Mouse (Mus musculus): ENCODE data around the gene Errfi1. TPM values are rescaled to one million over a fixed set of nuclear protein-coding genes. Genes with fewer than 3 reads are reported as not detected.
A peak's percentile ranks its signal among the peaks of the same experiment; 100 is the strongest.
"Not testable (repeated sequence)": the region's sequence is repeated elsewhere in the genome, so short reads cannot be mapped to it uniquely, and the experiment has no call there.

Errfi1 gene
- total RNA-seq, 4 experiments from 2014 or later = 8.5 to 23.4 (median 11.4) TPM

- DNase-seq (ENCODE audit: low spot score) = no peak
Observed at GRCm38 (mm10) chr4:150879631-150880030, 25.9 kb downstream of the Errfi1 start.

- no peak for DNase-seq (ENCODE audit: low spot score)
Observed at GRCm38 (mm10) chr4:150880364-150880763, 26.6 kb downstream of the Errfi1 start.

- DNase-seq (ENCODE audit: low spot score) = no peak
Observed at GRCm38 (mm10) chr4:150882632-150883031, 28.9 kb downstream of the Errfi1 start.

GRCm38 (mm10) chr4:150887903-150888302, 34.2 kb downstream of the Errfi1 start:
- DNase-seq (ENCODE audit: low spot score) = no peak

GRCm38 (mm10) chr4:150888492-150888891, 34.8 kb downstream of the Errfi1 start:
- DNase-seq (ENCODE audit: low spot score) = no peak

GRCm38 (mm10) chr4:150889273-150889954, 35.7 kb downstream of the Errfi1 start:
- DNase-seq (ENCODE audit: low spot score) = no peak

- DNase-seq (ENCODE audit: low spot score) = no peak
Observed at GRCm38 (mm10) chr4:150889955-150890315, 36.2 kb downstream of the Errfi1 start.

- DNase-seq (ENCODE audit: low spot score) = no peak
Observed at GRCm38 (mm10) chr4:150891308-150891707, 37.6 kb downstream of the Errfi1 start.

GRCm38 (mm10) chr4:150894718-150895501, 41.2 kb downstream of the Errfi1 start:
- DNase-seq (ENCODE audit: low spot score) = no peak

GRCm38 (mm10) chr4:150896896-150897624, 43.3 kb downstream of the Errfi1 start:
- no peak for DNase-seq (ENCODE audit: low spot score)

- DNase-seq (ENCODE audit: low spot score) = peak; percentile 73
Observed at GRCm38 (mm10) chr4:150898716-150899365, 45.1 kb downstream of the Errfi1 start.

- DNase-seq (ENCODE audit: low spot score) = no peak
Observed at GRCm38 (mm10) chr4:150900486-150900885, 46.8 kb downstream of the Errfi1 start.

GRCm38 (mm10) chr4:150901651-150902050, 47.9 kb downstream of the Errfi1 start:
- DNase-seq (ENCODE audit: low spot score) = peak; percentile 83

GRCm38 (mm10) chr4:150902062-150902461, 48.3 kb downstream of the Errfi1 start:
- DNase-seq (ENCODE audit: low spot score) = peak; percentile 58

- DNase-seq (ENCODE audit: low spot score) = no peak
Observed at GRCm38 (mm10) chr4:150903091-150903742, 49.5 kb downstream of the Errfi1 start.

- DNase-seq (ENCODE audit: low spot score) = no peak
Observed at GRCm38 (mm10) chr4:150907099-150907498, 53.4 kb downstream of the Errfi1 start.

- DNase-seq (ENCODE audit: low spot score) = not testable (repeated sequence)
Observed at GRCm38 (mm10) chr4:150908512-150908911, 54.8 kb downstream of the Errfi1 start.

- DNase-seq (ENCODE audit: low spot score) = peak; percentile 98
Observed at GRCm38 (mm10) chr4:150909451-150910156, 55.9 kb downstream of the Errfi1 start.

- no peak for DNase-seq (ENCODE audit: low spot score)
Observed at GRCm38 (mm10) chr4:150910164-150910951, 56.6 kb downstream of the Errfi1 start.

- no peak for DNase-seq (ENCODE audit: low spot score)
Observed at GRCm38 (mm10) chr4:150913743-150914142, 60.0 kb downstream of the Errfi1 start.
